Mouse (Mus musculus) B cell, adult 2 months (primary cell): ENCODE results near the gene Spindoc.
"Not testable (repeated sequence)": the region's sequence is repeated elsewhere in the genome, so short reads cannot be mapped to it uniquely, and the experiment has no call there.

Experiments used
- DNase-seq, 2 experiments: peaks; one replicate each; pipeline ENCODE4 v3.0.0; 2022

Spindoc gene

DNA sequence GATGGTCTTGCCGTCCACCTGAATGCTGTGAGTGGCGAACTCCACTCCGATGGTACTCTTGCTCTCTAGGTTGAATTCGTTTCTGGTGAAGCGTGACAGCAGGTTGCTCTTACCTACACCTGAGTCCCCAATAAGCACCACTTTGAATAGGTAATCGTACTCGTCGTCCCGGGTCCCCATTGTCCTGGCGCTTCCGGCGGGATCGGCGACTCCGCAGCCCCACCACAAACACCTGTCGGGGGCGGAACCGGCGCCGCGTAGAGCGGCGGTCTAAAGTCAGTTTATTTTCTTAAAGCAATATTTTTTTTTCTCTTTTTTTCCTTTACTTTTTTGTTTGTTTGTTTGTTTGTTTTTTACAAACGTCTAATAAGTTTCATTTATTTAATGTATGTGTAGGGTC, 16.1 kb upstream of the Spindoc start:
- DNase-seq, result not testable (repeated sequence)

DNA sequence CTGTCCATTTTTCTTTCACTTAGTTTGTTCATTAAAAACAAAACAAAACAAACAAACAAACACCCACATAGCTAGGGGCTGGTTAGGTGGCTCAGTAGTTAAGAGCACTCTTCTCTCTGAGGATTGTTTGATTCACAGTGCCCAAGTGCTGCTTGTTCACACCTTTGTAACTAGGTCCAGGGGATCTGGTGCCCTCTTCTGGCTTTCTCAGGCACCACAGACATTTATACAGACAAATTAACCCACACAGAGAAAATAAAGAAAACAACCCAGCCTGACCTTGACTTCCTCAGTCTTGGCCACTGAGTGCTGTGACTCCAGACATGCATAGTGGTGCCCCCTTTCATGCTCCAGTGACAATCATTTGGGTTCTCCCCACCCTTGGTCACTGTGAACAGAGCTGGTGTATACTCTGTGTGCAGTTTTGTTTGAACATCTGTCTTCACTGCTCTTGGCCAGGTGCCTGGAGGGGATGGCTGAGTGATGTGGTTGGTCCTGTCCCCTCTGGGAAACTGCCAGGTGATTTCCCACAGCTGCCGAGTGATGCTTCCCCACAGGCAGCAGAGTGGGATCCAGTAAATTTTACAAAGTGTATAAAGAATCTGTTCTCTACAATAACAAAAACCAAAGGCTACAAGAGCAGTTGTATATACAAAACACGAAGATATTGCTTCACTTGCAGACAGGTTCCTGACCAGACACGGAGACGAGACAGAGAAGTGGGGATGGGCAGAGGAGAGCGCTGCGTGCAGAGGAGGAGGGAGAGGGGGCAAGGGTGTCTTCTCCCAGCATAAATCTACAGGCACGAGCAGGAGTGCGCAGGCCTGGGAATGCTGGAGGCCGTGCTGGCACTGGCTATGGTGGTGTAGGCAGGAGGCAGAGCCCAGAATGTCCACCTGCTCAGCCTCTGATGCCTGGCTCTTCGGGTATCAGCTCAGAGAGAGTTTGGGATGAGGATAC, 14.4 kb upstream of the Spindoc start:
- peak; percentile 31 to 36 for DNase-seq

DNA sequence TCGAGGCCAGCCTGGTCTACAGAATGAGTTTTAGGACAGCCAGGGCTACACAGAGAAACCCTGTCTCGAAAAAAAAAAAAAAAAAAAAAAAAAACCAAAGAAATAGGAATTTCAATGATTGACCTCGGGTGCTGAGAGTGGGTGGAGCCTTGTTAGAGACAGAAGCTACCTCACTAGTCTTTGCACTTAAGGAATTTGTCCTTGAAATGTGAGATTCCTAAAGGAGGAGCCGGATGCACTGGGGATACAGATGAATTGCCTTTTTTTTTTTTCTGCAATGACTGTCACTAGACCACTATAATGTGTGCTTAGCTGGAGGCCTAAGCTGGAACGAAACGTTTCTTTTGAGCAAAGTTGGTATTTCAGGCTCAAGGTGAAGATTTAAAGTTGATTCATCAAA, 5.7 kb upstream of the Spindoc start:
- DNase-seq, result no peak

GRCm38 (mm10) chr19:7386042-7386441, 3.2 kb upstream of the Spindoc start:
- no peak for DNase-seq

GRCm38 (mm10) chr19:7382248-7382902, 419 bp downstream of the Spindoc start:
- peak; percentile 59 for DNase-seq

DNA sequence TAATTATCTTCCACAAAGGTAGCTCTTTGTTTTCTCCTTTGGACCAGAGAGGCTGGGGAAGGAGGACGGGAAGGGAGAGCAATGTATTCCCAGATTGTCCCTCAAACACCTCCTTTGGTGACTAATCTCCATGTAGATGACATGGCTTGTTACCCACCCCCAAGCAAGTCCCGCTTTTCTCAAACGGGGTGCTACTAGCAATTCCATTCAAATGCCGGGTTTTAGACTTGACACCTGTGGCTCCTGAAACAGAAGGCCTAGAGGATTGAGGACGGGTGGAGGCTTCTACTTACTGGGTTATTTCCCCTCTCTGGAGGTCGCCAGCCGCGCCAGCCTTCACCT, 917 bp downstream of the Spindoc start:
- DNase-seq, result no peak

DNA sequence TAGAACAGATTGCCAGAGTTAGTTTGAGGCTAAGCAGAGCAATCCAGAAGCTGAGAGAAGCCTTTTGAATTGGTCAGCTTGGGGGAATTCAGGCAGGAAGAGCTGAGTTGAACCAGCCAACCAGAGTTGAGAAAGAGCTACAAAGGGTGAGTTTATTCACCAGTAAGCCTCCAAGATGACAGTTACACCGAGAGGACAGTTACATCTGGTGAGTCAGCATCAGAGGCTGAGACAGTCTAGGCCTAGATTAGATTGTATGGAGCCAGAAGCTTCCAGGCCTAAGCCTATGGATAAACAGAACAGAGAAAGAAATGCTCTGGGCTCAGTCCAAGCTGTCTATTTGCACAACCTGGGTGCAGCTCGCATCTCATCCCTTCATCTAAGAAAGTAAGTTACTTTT, 5.2 kb downstream of the Spindoc start:
- DNase-seq, result no peak

DNA sequence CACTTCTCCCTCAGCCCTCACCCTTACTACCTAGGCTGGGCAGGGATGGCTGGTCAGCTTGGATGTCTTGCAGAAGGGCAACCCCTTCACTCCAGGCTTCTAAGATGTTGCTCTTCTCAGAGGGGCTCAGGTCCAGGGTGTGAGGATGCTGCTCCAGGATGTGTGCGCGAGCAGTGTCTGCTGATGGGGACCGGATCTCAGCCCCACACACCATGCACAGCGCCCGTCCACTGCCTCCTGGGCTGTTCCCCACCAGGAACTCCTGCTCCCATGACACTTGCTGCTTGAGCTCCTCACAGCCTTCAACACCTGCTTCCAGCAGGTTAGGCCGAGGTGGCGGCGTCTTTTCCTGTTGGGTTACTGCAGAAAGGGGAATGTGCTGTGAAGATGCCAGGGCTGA, 8.3 kb downstream of the Spindoc start:
- DNase-seq, result no peak

- not testable (repeated sequence) for DNase-seq
Observed at GRCm38 (mm10) chr19:7369469-7369868, 13.3 kb downstream of the Spindoc start.

DNA sequence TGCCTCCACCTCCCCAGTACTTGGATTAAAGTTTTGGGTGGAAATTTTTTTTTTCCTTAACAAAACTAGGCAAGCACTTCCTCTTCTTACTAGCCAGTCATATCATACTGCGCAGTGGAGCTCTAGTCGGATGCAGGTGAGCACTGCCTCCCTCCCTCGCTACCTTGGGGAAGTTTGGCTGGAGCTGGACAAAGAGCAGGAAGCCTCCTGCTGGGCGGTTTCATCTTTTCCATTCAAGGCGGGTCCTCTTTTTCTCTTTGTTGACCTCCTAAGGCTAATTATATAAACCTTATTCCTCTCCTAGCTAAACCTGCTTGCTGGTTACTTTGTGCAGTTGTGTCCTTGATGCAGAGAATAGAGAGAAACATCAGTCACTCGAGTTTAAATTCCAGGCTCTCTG, 29.2 kb downstream of the Spindoc start:
- DNase-seq, result no peak

GRCm38 (mm10) chr19:7352809-7353495, 29.8 kb downstream of the Spindoc start:
- DNase-seq, result no peak

- DNase-seq, result no peak
Observed at GRCm38 (mm10) chr19:7349993-7350392, 32.8 kb downstream of the Spindoc start.

DNA sequence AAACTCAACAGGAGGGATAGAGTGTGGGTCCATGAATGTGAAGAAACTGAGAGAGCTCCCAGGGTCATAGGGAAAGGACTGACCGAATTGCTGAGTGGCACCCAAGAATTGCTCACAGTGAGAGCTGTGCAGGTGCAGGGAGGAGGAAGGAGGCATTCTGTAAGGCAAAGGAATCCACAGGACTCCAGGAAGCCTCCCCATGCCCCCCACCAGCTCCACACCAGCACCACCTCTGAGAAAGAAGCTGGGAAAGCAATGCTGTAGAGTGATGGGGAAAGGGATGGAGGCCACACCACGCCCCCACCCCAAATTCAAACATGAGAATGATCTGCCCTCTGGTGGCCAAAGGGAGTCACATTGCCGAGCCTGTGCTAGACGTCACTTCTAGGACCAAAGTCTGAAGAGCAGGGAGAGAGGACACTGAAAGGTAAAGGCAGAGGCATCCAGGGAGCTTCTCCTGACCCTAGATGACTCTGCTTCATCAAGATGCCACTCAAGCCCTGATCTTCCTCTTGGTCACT, 37.5 kb downstream of the Spindoc start:
- peak; percentile 42 to 43 for DNase-seq

- DNase-seq, result no peak
Observed at GRCm38 (mm10) chr19:7342646-7343045, 40.1 kb downstream of the Spindoc start.

DNA sequence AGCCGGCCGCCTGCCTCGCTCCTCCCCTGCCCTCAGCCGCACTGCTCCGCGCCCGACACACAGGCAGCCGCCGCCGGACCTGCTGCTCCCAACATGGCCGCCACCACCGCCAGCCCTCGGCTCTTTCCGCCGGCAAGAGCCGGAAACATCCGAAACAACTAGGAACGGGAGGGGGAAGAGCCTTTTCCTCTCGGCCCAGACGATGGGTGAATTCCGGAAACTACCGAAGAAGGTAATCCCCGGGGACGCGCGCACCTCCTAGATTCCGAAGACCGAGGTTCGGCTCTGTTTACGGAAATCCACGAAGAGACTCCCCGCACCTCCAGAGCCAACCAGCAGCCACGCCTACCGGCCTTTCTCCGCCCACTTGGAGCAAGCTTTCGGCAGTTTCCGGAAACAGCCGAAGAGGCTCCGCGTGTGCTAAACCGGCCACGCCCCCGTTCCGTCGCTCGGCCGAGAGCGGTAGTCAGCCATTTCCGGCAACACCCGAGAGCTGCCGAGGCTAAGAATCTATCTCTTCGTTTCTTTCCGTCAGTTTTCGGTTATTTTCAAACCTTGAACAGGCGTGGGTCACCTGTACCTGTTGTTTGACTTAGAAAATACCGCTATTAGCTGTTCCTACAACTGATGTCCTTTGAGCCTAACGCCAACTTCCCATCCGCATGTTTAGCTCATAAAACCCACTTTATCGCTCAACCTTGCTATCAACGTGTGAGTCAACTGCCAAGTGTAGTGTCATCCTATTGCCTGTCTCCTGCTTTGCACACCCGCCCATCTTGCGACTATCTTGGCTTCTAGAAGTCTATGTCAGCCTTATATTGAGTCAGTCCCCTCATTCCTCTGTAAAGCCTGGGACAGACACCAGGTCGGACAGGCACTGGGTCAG, 41.0 kb downstream of the Spindoc start, which contains the start of gene Mark2:
Gene Mark2, minus strand, starts transcription at position 349 of the 886 bp plus-strand sequence.
- peak; percentile 99 for DNase-seq

DNA sequence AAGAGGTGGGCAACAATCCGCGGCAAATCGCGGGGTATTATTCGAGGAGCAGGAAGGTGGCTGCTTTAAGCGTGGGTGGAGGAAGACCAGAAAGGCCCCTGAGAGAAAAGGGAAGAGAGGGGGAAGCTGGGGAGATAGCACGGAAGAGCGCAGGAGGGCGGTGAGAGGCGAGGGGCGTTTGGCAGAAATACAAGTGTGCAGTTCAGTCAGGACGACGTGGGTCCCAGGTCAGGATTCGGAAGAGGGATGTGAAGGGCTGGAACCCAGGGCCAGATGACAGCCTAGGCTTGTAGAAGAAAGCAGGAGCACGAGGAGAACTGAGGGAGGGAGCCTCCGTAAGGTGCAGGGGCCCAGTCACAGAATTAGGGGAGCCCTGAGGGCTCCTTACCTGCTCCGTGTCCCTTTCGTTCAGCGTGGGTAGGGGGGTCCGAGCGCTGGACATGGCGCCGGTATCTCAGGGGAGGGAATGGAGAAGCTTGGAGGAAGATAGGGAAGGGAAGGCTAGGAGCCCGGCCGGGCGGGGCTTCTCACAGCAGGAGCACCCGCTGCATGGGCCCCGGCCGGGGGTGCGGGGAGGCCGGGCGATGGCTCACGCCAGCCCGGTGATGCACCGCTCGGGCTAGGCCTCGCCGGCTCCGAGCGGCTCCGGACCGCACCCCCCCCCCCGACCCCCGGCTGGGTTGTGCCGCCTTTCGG, 41.9 kb downstream of the Spindoc start:
- no peak for DNase-seq

GRCm38 (mm10) chr19:7340371-7340779, 42.4 kb downstream of the Spindoc start:
- peak in 1 of 2 experiments; percentile 4 for DNase-seq

GRCm38 (mm10) chr19:7339867-7340266, 42.9 kb downstream of the Spindoc start:
- DNase-seq, result peak in 1 of 2 experiments; percentile 5

DNA sequence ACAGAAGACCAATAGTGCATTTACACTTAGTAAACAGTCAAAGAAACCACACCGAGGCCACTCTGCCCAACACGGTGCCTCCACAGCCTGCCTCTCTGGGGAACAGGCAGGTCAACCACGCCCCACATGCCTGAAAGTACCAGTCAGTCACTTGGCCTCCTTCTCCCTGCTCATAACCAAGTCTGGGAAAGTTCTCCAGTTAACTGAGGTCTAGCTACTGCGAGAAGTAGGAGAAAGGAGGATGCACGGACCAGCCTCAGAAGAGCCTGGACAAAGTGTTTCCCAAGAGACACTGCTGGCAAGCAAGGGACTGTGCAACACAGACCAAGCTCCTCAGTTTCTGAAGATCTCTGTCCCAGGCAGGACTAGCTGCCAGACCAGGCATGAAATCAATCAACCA, 43.8 kb downstream of the Spindoc start:
- DNase-seq, result no peak

DNA sequence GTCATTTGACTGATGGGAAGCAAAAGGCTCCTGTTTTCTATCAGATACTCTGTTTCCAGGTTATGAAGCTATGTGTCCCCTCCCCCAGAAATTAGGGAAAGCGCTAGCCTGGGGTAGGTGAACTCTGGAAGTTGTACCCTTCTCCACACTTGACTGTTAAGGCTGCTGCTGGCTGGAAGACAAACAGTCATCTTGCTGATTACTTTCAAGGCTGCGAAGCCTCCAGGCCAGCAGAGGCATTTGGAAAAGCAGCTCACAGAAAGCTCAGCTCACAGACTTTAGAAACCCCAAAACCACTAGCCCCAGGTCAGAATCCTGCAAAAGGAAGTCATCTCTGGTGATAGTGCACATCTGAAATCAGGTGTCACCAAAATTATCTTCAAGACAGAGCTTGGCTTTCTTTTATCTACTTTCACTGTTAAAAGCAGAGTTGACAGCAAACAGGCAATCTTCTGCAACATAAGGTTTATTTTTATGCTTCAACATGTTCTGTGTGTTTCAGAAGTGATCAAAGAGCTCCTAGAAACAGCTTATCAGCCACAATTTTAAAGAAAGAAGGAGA, 44.9 kb downstream of the Spindoc start:
- no peak for DNase-seq

DNA sequence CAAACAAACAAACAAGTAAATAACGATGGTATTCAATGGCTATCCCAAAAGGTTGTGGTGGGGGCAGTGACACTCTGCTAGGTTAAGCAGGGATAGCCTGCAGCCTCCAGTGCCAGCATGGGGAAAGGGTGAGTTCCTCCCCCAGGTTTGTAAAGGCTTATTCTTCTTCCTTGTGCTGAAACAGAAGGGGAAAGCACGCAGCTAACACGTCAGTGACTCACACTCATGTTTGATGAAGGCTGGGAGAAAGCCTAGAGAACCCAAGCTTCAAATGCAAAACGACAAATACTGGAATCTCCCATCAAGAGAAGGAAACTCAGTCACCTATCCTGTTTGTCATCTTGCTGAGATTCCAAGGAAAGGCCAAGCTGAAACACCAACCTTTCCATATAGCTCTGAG, 47.1 kb downstream of the Spindoc start:
- DNase-seq, result no peak
